Mouse (Mus musculus) thymus, adult 2 months (tissue): ENCODE results near the gene Gm6408.
"Not testable (repeated sequence)": the region's sequence is repeated elsewhere in the genome, so short reads cannot be mapped to it uniquely, and the experiment has no call there.

Experiments used
- CTCF ChIP-seq: fragments of 200-500 bp; IDR thresholded peaks from 2 replicates; pipeline ENCODE4 v1.5.1; 2012; ENCODE audit warnings: mild to moderate bottlenecking, control low read depth, low read length, moderate library complexity, borderline replicate concordance; ENCODE audit not compliant: control insufficient read depth, poor library complexity, insufficient read depth; ENCODE audit errors: extremely low read depth
- POLR2A ChIP-seq: fragments of 200-500 bp; IDR thresholded peaks from 2 replicates; pipeline ENCODE4 v1.6.1; 2012; ENCODE audit warnings: mild to moderate bottlenecking, low read length, control low read depth, moderate library complexity; ENCODE audit not compliant: control insufficient read depth, poor library complexity, insufficient read depth; ENCODE audit errors: extremely low read depth

GRCm38 (mm10) chr5:146525501-146525900 lies 43.7 kb downstream of the Gm6408 start, which contains the start of gene Gm3404:
- TF ChIP-seq CTCF, POLR2A: not testable (repeated sequence)
